Mouse (Mus musculus) cerebellum, adult 2 months (tissue): Measurements from ENCODE around the gene Trip4. TPM values are rescaled to one million over a fixed set of nuclear protein-coding genes. Genes with fewer than 3 reads are reported as not detected.

Experiments
- DNase-seq, 2 experiments: peaks; one replicate each; pipeline ENCODE4 v3.0.0; 2021
- H3K27ac ChIP-seq: fragments of 200-500 bp; 2 replicates; pipeline ENCODE4 v1.5.1; 2012; ENCODE audit warnings: low read length, control low read depth, inconsistent platforms; ENCODE audit not compliant: insufficient read depth
- H3K27me3 ChIP-seq: fragments of 200-500 bp; 2 replicates; pipeline ENCODE4 v1.6.1; 2012; ENCODE audit warnings: inconsistent platforms, mild to moderate bottlenecking, low read length, moderate library complexity; ENCODE audit not compliant: control insufficient read depth, insufficient read depth
- H3K4me1 ChIP-seq: fragments of 200-500 bp; 2 replicates; pipeline ENCODE4 v1.6.1; 2011; ENCODE audit warnings: low read length; ENCODE audit not compliant: control insufficient read depth, insufficient read depth
- H3K4me3 ChIP-seq: fragments of 200-500 bp; replicated peaks from 2 replicates; pipeline ENCODE3; 2011; ENCODE audit warnings: mild to moderate bottlenecking, low read depth, low read length, control low read depth; ENCODE audit not compliant: insufficient read depth
- CTCF ChIP-seq: fragments of 200-500 bp; IDR thresholded peaks from 2 replicates; pipeline ENCODE4 v1.5.1; 2011; ENCODE audit warnings: low read depth, mild to moderate bottlenecking, control low read depth, low read length, moderate library complexity, borderline replicate concordance; ENCODE audit not compliant: insufficient read depth
- POLR2A ChIP-seq: fragments of 200-500 bp; IDR thresholded peaks from 2 replicates; pipeline ENCODE4 v1.6.1; 2011; ENCODE audit warnings: low read length, control low read depth, borderline replicate concordance; ENCODE audit not compliant: insufficient read depth
- WGBS: fragments of 180-500 bp; shearing (Covaris S2); methylation state at CpG from one replicate; pipeline ENCODE4 v1.1.7; 2018; 5-methylcytosine and 5-hydroxymethylcytosine counted together
- polyA plus RNA-seq: library from polyadenylated mRNA; depleted of rRNA; stranded (reverse); fragments of >200 nt; gene quantifications from 2 replicates; pipeline ENCODE4 v1.2.3, GENCODE M21; 2012

Gene Trip4
- polyA plus RNA-seq, 1 experiment, result 20.4 TPM

DNA sequence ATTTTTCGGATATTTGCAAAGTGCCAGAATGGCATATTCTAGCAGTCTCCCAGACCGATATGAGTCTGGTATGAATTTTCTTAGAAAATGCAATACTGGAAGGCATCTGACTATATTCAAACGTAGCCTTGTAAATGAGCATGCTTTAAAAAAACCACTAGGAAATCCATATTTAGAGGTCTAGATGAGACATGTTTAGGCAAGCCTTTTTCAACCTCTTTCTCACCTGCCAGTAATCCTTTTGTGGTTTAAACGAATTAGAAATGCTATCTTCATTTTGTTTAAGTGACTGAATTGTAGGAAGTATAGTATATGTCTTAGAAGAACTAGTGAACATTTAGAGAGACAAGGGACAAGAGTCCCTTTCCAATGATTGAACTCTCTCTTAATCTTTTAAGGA, 1.2 kb upstream of the Trip4 start:
- DNase-seq, result no peak
- Histone ChIP-seq H3K27me3 (no peaks in the 10 kb centered on the region), H3K4me1 (peaks cover 4% of the 10 kb centered on the region; the same call in 1 of the 2 replicates), H3K27ac (peak overlapping the region; percentile 64), H3K4me3 (peak overlapping the region; percentile 93)
- TF ChIP-seq POLR2A, result no peak
- TF ChIP-seq CTCF, result no peak
- WGBS, result 2% methylated on average over 4 of the region's 4 CpGs

DNA sequence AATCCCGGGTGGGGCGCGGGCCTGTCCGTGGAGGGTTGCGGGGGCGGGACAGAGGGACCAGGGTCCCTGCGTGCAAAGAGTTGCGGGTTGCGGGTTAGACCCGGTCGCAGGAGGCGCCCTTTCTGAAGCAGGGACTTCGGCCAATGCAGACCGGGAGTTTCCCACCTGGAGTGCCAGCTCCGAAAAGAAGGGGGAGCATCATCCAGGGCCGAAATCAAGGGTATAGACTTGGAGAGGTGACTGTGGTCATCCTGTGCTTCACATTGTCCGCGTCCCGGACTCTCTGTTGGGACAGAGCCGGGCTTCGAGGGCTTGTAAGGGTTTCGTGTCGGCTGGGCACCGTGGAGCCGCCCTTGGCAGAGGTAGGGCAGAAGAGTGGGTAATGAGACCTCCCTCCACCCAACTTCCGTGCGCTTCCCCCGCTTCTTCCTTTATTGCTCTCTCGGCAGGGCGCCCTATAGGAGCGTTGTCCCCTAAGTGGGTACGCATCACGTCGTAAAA, 757 bp upstream of the Trip4 start:
- Histone ChIP-seq H3K27me3 (no peaks in the 10 kb centered on the region), H3K27ac (peak overlapping the region; percentile 64), H3K4me3 (peak overlapping the region; percentile 93), H3K4me1 (no peaks in the 10 kb centered on the region; the same call in 1 of the 2 replicates)
- under 1% methylated on average over 34 of the region's 34 CpGs for WGBS
- no peak for TF ChIP-seq CTCF
- TF ChIP-seq POLR2A, result no peak
- DNase-seq, result peak; percentile 72 to 78

DNA sequence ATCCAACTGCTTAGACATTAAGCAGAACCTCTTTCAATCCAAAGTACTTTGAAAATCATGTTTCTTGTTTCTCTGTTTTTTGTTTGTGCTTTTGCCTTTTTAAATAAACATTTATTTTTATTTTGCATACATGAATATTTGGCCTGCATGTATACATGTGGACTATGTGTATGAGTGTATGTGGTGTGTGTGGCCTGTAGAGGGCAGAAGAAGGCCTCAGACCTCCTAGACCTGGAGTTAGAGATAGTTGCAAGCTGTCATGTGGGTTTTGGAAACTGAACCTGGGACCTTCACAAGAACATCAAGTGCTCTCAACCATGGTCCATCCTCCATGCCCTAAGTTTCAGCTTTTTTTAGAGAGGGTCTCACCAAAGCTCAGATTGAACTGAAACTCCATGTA, 5.2 kb downstream of the Trip4 start:
- Histone ChIP-seq H3K27ac (no peak overlapping the region), H3K4me1 (no peaks in the 10 kb centered on the region), H3K4me3 (no peak overlapping the region), H3K27me3 (no peaks in the 10 kb centered on the region)
- DNase-seq, result no peak
- TF ChIP-seq CTCF (no peak), POLR2A (no peak)

DNA sequence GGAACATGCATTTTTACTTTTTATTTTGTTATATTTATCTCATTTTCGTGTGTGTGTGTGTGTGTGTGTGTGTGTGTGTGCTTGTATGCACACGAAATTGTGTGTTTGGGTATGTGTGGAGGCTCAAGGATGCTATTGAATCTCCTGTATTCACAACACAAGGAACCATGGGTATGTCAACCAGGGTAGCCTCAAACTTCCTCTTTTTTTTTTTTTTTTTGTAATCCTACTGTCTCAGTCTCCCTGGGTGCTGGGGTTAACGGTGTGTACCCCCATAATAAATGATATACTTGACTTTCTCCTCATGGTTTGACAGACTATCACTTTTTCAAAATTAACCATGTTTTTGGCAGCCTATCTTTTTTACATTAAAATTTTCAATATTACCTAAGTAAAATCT, 5.7 kb downstream of the Trip4 start:
- no peak for DNase-seq
- H3K4me1 ChIP-seq, result no peaks in the 10 kb centered on the region
- 97% methylated on average over 3 of the region's 3 CpGs for WGBS
- no peak for TF ChIP-seq CTCF
- TF ChIP-seq POLR2A, result no peak
- no peak overlapping the region for H3K27ac ChIP-seq
- H3K4me3 ChIP-seq, result no peak overlapping the region
- H3K27me3 ChIP-seq, result no peaks in the 10 kb centered on the region

DNA sequence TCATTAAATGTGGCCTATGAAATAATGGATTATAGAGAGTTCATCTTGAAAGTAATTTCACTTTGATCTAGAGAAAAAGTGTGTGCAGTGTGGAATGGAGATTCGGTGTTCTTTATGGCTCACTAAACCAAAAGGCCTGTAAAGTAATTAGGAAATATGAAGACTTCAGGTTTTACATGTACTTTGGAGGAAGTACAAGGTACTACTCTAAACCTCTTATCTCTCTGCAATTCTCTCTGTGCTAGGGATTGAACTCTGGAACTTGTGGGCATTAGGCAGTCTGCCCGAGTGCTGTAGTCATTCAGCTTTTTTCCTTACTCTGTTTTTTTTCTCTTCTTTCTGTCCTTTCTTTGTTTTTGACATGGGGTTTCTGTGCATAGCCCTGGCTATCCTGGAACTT, 11.6 kb downstream of the Trip4 start:
- DNase-seq, result no peak
- Histone ChIP-seq H3K27me3 (no peaks in the 10 kb centered on the region), H3K4me1 (no peaks in the 10 kb centered on the region), H3K27ac (no peak overlapping the region), H3K4me3 (no peak overlapping the region)
- no peak for TF ChIP-seq CTCF
- no peak for TF ChIP-seq POLR2A
- 92% methylated on average over 2 of the region's 2 CpGs for WGBS

DNA sequence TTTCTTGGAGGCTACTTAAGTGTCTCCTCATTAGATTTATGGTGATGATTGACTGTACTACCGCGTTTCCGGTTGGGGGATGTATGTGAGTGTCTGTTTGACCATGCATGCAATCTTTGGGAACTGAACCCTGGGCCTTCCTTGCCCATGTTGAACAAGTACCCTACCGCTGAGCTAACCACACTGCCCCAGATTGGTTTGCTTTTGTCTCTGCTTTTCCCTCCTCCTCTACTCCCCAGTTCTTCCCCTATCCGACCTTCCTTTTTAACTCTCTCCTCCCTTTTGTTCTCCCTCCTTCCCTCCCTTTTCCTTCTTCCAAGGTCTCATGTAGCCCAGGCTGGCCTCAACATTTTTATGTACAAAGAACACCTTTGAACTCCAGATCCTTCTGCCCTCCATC, 17.5 kb downstream of the Trip4 start:
- Histone ChIP-seq H3K4me3 (no peak overlapping the region), H3K4me1 (0 out of 2 replicates have a peak, but pooled peaks cover 6% of the 10 kb centered on the region), H3K27me3 (no peaks in the 10 kb centered on the region), H3K27ac (no peak overlapping the region)
- 11% methylated on average over 5 of the region's 5 CpGs for WGBS
- DNase-seq, result no peak
- TF ChIP-seq CTCF, result no peak
- TF ChIP-seq POLR2A, result no peak

DNA sequence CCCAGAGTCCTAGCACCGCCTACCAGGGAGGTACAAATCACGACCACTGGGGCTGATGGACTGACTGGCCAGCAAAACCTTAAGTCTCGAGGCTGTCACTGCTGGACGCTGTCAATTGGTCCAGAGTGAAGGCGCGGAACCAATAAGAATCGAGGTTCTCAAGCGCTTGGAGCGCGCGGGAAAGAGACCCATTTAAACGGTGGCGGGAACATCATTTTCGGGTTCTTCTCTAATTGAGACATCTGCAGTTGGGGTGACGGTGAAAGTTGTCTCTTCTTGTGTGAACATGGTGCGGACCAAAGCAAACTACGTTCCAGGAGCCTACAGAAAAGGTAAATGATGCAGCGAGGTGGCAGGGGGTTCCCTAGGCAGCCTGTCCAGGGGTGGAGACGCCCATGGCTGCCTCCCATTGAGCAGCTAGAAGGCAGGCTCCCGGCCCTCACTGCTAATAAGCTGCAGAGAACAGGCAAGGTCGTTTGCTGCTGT, 18.4 kb downstream of the Trip4 start, which contains the start of gene Pclaf:
Pclaf (plus strand) TSS at position 95 of the 486 bp plus-strand sequence.
- Histone ChIP-seq H3K27ac (no peak within 1 kb of the TSS), H3K4me3 (peak within 1 kb of the TSS; percentile 55), H3K27me3 (no peaks in the 10 kb centered on the region), H3K4me1 (0 out of 2 replicates have a peak, but pooled peaks cover 6% of the 10 kb centered on the region)
- TF ChIP-seq CTCF, result no peak
- peak; percentile 48 to 56 for DNase-seq
- WGBS, result under 1% methylated on average over 21 of the region's 21 CpGs

DNA sequence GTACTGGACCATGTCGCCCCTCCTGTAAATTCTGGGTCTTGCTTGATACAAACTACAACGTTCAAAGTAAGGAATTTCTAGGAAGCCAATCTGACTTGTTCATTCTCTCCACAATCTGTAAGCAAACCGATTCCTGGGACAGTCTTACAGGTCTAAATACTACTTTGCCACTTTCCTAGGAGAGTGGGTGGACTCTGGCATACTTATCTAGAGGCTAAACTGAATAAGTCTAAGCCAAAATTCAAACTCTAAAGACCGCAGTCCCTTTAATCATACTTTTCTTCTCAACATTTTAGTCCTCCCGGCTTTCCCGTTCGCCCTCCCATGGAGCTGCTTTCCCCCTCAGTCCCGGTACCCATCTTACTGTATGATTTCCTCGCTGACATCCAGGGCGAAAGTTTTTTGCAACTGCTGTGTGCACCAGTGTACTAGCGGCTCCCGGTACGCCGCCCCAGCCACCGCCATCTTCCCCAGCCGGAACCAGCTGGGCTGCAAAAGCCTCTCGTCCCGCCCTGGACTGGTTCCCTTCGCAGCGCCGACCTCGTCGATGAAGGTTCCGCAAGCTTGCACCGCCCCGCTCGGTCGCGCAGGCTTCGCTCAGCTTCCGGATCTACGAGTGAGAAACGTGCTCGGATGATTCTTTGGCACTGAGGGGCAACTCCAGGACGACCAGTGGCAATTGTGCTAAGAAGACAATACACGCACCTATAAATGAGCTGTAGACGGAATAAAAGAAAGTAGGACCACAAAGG, 23.9 kb downstream of the Trip4 start:
- peak; percentile 89 to 90 for DNase-seq
- no peaks in the 10 kb centered on the region for H3K27me3 ChIP-seq
- no peaks in the 10 kb centered on the region for H3K4me1 ChIP-seq
- WGBS, result under 1% methylated on average over 37 of the region's 37 CpGs
- peak overlapping the region; percentile 29; the same call in 1 of the 2 replicates for H3K27ac ChIP-seq
- peak; percentile 15; the same call in 1 of the 2 replicates for TF ChIP-seq CTCF
- TF ChIP-seq POLR2A, result peak; percentile 83; the same call in 1 of the 2 replicates
- peak overlapping the region; percentile 98 for H3K4me3 ChIP-seq
